Mouse (Mus musculus): Measurements from ENCODE around the gene Qrfp.

DNA sequence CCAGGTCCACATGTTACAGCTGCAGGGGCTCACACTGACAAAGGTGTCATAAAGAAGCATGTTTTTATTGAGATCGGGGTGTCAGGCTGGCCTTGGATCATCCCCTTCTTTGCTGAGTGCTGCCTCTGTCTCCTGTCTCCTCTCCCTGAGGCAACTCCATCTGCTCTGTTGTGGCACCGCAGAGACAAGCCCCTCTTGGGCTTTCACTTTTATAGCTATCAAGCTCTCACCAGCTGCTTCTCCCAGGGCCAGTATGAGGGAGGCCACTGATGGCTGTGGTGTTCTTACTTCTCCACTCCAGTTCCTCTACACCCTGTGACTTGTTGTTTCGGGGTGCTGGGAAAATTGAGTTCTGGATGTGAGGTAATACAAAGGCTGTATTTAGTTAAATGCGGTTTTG, 41.3 kb downstream of the Qrfp start:
- TF ChIP-seq GATA1 (IDR thresholded peaks at IDR 0.05; ENCODE audit: borderline replicate concordance, low read length) (no peak), FLI1 (IDR thresholded peaks at IDR 0.05; ENCODE audit: low read length) (no peak)
